Mouse (Mus musculus) macrophage (primary cell): ENCODE results near the gene Kirrel. TPM values are rescaled to one million over a fixed set of nuclear protein-coding genes. Genes with fewer than 3 reads are reported as not detected.

Source experiments
- H3K27ac ChIP-seq: fragments of 350-480 bp; formaldehyde crosslinking; 2 replicates; pipeline ENCODE4 v1.9.0; 2021
- H3K36me3 ChIP-seq: fragments of 350-480 bp; formaldehyde crosslinking; 2 replicates; pipeline ENCODE4 v1.9.0; 2021; ENCODE audit errors: inconsistent target
- H3K4me3 ChIP-seq: fragments of 350-480 bp; formaldehyde crosslinking; 2 replicates; pipeline ENCODE4 v1.9.0; 2021; ENCODE audit errors: inconsistent target
- H3K79me2 ChIP-seq: fragments of 350-480 bp; formaldehyde crosslinking; 2 replicates; pipeline ENCODE4 v1.9.0; 2021; ENCODE audit errors: inconsistent target
- WGBS: methylation state at CpG from one replicate; pipeline ENCODE4 v1.1.7; 2026; ENCODE audit warnings: inconsistent platforms; ENCODE audit not compliant: missing documents; 5-methylcytosine and 5-hydroxymethylcytosine counted together
- polyA plus RNA-seq: library from polyadenylated mRNA; stranded (reverse); fragments of 250-400 nt; gene quantifications from 3 replicates; pipeline ENCODE4 v1.2.4, GENCODE M21; 2018; ENCODE audit warnings: inconsistent platforms

Kirrel gene
- polyA plus RNA-seq, 1 experiment from 2014 or later = not detected

DNA sequence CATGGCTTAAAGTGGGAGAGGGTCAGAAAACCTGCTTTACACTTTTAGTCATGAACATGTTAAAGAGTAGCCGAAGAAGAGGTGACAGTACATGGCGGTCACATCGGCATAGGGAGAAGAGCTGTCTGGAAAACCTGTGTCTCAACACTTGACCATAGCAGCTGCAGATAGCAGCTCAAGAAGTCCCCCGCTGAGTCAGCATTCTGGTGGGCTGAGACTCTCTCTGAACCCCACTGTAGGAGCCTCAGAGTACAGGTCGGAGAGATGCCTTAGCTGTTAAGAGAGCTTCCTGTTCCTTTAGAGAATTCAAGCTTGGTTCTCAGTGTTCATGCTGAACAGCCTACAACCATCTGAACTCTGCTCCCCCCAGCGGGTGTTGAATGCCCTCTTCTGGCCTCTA is 136.0 kb downstream of the Kirrel start:
- H3K79me2 ChIP-seq = no peaks in the 10 kb centered on the region
- no peak overlapping the region for H3K27ac ChIP-seq
- H3K36me3 ChIP-seq = no peaks in the 10 kb centered on the region
- WGBS = 85% methylated on average over 6 of the region's 6 CpGs
- H3K4me3 ChIP-seq = no peak overlapping the region

GRCm38 (mm10) chr3:87034061-87034460 is 140.5 kb downstream of the Kirrel start:
- WGBS = 58% methylated on average over 4 of the region's 4 CpGs
- Histone ChIP-seq H3K36me3 (no peaks in the 10 kb centered on the region), H3K4me3 (no peak overlapping the region), H3K79me2 (no peaks in the 10 kb centered on the region), H3K27ac (no peak overlapping the region)

GRCm38 (mm10) chr3:87033357-87033756 is 141.2 kb downstream of the Kirrel start:
- Histone ChIP-seq H3K36me3 (no peaks in the 10 kb centered on the region), H3K4me3 (no peak overlapping the region), H3K79me2 (no peaks in the 10 kb centered on the region), H3K27ac (no peak overlapping the region)
- 15% methylated on average over 8 of the region's 8 CpGs for WGBS

GRCm38 (mm10) chr3:87030855-87031254 is 143.7 kb downstream of the Kirrel start:
- H3K79me2 ChIP-seq = no peaks in the 10 kb centered on the region
- no peak overlapping the region for H3K27ac ChIP-seq
- H3K36me3 ChIP-seq = no peaks in the 10 kb centered on the region
- WGBS = 42% methylated on average over 6 of the region's 6 CpGs
- H3K4me3 ChIP-seq = no peak overlapping the region

Other genes with a start within 250 kb of the Kirrel start
- gene Cd1d1, start 175.3 kb downstream of the Kirrel start, polyA plus RNA-seq = 3.5 to 12.5 TPM (median 4.1 TPM) in 3 replicates
- 116 to 293 TPM (median 116 TPM) in 3 replicates for gene Fcrls, start 89.0 kb upstream of the Kirrel start, polyA plus RNA-seq
- gene Cd5l, start 183.1 kb upstream of the Kirrel start, polyA plus RNA-seq = 496 to 1,051 TPM (median 577 TPM) in 3 replicates
- 2.8 to 11.5 TPM (median 8.4 TPM) in 3 replicates for gene Fcrl1, start 201.6 kb upstream of the Kirrel start, polyA plus RNA-seq